Mouse (Mus musculus): ENCODE data around the gene Gsto1.

Gsto1 gene

DNA sequence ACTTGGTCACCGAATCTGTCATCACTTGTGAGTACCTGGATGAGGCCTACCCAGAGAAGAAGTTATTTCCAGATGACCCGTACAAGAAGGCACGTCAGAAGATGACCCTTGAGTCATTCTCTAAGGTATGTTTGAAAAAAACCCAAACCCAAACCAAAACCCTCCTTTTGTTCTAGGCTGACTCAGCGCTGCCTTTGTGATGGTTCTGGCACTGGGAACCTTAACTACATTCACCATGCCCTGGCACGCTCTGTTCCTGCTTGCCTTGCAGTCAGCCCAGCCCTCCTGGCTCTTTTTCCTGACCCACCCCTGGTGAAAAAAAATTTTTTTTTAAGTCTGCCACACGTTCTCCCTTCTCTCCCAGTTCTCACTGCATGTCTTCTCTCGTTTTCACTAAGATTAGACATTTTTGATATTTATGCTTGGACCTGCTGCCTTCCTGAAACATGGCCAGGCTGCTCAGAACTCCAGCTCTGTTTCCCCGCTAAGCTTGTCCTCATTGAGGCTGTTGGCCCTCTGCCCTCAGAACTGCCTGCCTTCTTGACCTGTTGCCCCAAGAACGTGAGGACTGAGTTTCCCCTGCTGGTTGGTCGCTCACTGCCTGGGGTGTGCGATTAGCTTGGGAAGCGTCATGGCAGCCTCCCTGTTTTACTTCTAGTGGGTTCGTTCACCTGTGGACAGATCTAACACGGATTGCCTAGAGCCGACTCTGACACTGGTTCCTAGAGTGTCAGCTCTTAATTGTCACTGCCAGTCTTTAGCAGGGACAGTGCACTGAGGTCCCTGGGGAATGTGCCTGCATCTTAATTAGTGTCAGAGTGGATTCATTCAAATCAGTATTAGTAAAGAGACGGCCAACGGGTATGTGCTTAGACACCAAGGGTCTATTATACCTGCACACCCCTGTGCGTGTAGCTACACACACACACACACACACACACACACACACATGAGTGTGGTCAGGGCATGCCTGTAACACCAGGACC is 3.5 kb downstream of the Gsto1 start:
- no peak for DNase-seq (ENCODE audit: low spot score in 2 of 2)

DNA sequence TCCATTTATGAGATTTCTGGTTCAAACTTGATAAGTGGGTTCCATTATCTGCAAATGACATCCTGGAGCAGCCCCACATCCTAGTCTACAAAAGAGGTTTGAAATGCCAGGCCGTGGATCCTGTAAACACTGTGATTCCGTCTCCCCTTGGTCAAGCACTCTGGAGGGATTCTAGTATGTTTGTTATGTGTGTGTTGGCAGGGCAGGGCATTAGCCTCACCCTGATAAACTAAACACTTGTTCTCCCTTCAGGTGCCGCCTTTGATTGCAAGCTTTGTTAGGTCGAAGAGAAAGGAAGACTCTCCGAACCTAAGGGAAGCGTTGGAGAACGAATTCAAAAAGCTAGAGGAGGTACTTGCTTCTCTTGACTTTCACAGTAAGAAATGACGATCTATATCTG is 4.4 kb downstream of the Gsto1 start:
- DNase-seq (ENCODE audit: low spot score in 2 of 2): no peak

DNA sequence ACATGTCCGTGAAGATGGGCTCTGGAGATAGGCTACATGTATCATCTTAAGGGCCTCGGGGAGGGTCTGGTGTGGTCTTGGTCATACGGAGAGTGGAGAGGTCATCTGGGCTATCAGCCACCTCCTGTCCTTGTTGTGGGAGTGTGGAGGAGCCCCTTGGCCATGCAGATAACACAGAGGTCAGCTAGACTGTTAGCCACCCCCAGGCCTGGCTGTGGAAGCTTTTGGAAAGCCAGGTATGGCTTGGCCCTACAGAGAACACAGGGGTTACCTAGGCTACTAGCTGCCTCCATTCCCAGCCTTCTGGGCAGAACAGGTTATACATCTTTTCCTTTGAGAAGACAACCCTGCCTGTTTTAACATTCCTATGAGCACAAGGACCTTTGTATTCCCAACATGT is 7.8 kb downstream of the Gsto1 start:
- DNase-seq (ENCODE audit: low spot score in 2 of 2): no peak

DNA sequence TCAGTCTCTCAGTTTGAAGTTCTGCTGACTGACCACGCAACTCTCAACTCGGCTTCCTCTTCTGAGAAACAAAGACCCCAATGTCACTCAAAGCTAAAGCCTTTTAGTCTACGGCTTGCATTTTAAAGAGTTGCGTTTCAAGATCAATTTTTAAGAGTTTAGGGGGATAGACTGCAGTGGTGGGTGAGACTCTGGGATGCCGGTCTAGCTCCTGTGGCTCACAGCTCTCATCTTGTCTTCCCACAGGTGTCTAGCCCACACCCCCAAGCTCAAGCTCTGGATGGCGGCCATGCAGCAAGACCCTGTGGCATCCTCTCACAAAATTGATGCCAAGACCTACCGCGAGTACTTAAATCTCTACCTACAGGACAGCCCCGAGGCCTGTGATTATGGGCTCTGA is 9.3 kb downstream of the Gsto1 start:
- DNase-seq (ENCODE audit: low spot score in 2 of 2): no peak

DNA sequence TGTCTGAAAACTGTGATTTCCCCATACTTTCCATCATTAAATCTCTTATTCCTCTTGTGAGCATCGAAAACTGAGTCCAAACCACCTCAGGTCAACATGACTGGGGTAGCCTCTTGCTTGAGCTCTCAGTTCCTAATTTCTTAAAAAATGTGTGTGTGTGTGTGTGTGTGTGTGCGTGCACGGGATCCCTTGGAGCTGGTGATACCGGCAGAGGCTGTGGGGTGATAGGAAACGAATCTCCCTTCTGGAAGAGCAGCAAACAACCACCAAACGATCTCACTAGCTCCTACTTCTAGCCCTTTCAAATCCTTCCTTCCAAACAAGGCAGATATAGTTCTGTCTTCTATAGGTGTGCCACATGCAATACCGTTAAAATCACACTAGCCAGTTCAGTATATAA is 10.0 kb downstream of the Gsto1 start:
- no peak for DNase-seq (ENCODE audit: low spot score in 2 of 2)

DNA sequence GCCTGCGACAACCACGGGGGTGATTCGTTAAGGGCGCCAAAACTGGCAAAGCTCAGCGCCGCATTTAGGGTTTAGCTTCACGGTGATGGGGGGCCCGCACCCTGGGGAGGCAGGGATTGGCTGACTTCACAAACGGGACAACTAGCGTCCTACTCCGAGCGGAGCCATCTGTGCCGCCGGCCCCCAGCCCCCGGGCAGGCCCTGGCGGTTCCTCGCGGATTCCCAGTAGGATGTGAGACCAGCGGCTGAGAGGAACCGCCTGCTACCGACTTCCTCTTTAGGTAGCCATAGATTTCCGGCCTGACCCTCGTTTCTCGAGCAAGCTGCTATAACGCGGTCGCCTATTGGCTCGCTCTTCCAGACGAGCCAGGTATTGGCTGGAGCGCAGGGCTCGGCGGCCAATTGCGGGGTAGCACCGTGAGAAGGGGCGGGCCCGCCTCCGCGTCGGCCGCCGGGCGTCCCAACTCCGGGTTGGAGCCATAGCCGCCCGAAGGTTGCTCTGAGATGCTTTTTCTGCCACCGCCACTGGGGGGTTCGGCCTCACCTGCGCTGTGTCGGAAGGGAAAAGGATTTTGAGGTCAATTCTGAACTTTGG is 10.7 kb downstream of the Gsto1 start, which contains the start of gene Gsto2:
Gsto2 (plus strand) TSS at position 182 of the 595 bp plus-strand sequence.
- peak; percentile 95 to 96 for DNase-seq (ENCODE audit: low spot score in 2 of 2)

DNA sequence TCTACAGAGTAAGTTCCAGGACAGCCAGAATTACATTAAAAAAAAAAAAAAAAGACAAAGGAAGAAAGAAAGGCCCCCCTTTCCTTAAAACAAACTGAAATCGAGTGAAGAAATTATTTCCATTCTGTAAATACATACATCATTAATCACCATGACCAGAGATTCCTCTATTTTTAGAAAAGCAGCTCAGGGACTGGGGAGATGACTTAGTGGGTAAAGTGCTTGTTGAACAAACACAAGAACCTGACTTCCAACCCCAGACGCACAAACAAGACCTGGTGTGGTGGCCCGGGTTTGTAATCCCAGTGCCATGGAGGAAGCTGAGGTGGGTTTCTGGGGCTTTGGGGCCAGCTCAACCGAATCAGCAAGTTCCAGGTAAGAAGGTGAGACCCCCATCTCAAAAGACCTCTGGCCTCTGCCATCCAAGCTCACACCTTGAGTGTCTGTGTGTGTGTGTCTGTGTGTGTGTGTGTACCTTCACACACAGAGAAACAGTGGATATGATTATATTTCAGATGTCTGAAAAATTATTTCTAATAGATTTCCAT is 12.9 kb downstream of the Gsto1 start:
- DNase-seq (ENCODE audit: low spot score in 2 of 2): no peak

DNA sequence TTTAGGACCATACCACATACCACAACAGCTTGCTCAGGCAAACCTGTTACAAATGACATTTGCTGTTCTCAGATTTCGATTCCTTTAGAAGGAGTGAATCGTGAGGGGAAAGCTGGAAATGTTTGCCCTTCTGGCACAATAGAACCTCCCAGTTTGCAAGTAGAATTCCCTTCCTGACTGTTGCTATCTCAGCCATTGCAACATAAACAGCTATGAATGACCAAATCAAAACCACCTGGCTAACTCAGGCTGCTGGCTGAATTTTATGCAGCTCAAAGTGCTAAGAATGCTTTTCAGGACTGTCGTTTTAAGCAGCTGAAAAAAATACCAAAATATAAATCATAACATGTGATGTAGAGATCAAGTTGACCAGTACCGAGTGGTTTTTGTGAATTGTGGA is 14.2 kb downstream of the Gsto1 start:
- no peak for DNase-seq (ENCODE audit: low spot score in 2 of 2)

DNA sequence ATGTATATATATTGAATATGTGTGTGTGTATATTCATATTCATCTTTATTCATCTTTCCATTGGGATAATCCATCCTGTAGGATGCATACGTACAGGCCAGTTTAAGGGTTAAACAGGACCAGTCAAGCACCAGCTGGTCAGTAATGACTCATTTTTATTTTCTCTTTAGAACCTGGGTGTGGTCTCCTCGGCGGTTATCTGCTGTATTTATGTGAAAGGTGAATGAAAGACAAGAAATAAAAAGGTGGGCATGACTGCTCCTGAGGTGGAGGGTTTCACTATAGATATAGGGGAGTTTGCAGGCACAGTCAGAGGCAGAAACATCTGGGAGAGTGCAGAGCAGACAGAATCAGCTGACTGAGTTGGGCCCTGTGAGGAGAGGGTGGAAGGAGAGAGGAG is 14.7 kb downstream of the Gsto1 start:
- no peak for DNase-seq (ENCODE audit: low spot score in 2 of 2)

DNA sequence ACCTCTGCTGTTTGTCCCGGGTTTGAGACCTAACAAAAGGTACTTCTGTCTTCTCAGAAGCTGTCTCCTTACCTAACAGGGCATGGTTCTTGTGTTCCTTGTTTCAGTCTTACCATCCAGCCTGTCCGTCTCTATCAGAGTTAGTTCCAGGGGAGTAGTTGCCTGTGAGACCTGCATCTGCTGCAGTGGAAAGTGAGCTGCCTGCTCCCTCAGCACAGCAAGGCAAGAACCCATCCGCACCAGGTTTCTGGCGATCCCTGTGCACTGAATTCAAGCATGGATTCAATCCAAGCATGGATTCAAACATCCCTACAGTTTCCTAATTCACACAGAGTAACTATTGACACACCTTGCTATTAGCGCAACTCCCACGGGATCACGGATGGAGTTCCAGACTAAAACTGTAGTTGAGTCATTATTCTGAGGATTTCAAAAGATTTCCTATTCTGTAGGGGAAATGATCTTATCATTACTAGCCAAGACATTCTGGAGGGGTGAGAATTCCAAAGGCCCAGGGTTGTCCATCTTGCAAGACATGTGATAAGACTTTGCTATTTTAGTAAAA is 15.4 kb downstream of the Gsto1 start:
- DNase-seq (ENCODE audit: low spot score in 2 of 2): no peak

DNA sequence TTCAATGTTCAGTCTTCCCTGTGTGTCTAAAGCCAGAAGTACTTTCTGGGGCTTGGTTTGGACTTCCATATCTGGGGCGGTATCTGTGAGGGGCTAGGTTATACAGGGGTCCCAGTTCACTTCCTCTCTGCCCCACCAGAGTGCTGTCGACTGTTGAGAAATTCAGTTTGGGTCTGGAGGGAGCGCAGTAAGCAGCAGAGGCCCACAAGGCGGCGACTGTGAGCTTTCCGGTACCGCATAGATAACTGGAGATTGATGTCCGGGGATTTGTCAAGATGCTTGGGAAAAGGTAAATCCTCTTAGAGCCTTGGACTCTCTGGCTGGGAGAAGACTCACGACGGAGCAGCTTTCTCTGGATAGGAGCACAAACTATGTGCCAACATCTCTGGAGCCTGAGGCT is 16.7 kb downstream of the Gsto1 start:
- DNase-seq (ENCODE audit: low spot score in 2 of 2): no peak

DNA sequence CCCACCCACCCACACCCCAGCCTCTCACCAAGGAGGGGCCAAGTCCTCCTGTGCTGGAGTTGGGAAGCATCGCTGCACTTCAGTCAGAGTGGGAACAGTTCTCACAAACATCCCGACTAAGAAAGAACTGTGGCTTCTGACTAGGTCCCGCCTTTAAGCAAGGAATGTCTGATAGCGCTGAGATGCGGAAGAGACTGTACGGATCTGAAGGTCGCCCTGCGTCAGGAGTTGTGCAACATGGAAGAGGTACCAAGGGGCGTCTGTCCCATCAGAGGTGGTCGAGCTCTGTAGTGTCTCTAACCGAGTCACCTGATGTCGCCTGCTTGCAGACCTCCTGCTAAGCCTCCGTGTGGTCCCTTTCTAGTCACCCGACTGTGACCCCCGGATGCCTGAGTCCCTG is 21.5 kb downstream of the Gsto1 start:
- no peak for DNase-seq (ENCODE audit: low spot score in 2 of 2)

DNA sequence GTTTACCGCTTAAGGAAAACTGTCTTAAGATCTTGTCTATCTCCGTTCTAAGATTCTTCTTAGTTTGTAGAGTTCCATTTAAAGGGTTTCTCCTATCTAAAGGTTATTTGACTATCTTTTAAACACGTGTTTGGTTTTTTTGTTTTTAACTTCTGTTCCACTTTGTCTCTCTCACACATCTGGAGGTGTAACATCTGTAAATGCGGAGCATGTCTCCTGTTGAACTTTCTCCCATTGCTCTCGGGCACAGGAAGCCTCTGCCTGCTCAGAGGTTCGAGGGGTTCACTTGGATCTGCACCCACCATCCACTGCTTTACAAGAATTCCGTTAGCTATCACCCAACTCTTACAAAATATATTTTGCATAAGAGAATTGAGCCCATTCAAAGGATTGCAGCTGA is 26.8 kb downstream of the Gsto1 start:
- DNase-seq (ENCODE audit: low spot score in 2 of 2): no peak

DNA sequence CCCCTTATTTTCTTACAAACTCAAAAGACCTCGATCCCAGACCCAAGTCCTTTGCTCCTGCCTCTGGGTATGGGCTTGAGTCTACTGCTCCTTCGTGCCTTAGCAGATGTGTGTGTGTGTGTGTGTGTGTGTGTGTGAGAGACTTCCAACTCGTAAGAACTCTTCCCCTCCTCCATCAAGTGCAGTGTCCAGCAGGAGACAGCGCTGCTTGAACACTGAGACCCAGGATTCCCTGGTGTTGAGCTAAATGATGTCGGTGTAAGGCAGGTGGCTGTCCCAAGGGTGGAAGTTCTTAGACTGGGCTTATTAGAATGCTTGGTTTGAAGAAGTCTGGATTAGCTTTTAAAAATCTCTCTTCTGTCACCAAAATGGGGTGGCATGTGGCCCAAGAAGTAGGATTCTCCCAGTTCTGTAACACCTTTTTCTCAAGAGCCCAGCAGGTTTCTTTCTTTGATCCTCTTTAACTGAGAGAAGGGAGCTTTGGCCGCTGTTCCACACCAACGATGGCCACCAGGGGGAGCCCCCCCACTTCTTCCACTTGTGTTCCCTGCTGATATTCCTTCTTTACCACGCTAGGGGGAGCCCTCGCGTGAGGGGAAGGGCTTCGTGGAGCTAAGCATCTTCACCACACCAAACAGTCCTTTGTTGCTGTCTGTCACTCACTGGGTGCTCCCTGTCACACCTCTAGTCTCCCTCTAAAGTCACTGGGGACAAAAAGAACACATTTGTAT is 27.5 kb downstream of the Gsto1 start:
- DNase-seq (ENCODE audit: low spot score in 2 of 2): peak; percentile 71 to 82

DNA sequence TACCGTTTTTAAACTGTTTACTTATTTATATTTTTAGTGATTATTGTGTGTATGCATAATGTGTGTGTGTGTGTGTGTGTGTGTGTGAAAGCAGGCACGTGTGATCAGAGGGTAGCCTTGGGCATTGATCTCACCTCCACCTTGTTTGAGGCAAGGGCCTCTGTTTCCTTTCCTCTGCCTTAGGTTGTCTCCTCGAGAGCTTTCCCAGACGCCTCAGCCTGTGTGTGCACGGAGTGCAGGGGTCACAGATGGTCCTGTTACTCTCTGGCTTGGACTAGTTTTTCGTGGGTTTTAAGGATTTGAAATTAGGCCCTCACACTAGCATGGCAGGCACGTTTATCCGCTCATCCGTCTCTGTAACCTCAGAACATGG is 28.1 kb downstream of the Gsto1 start:
- no peak for DNase-seq (ENCODE audit: low spot score in 2 of 2)

DNA sequence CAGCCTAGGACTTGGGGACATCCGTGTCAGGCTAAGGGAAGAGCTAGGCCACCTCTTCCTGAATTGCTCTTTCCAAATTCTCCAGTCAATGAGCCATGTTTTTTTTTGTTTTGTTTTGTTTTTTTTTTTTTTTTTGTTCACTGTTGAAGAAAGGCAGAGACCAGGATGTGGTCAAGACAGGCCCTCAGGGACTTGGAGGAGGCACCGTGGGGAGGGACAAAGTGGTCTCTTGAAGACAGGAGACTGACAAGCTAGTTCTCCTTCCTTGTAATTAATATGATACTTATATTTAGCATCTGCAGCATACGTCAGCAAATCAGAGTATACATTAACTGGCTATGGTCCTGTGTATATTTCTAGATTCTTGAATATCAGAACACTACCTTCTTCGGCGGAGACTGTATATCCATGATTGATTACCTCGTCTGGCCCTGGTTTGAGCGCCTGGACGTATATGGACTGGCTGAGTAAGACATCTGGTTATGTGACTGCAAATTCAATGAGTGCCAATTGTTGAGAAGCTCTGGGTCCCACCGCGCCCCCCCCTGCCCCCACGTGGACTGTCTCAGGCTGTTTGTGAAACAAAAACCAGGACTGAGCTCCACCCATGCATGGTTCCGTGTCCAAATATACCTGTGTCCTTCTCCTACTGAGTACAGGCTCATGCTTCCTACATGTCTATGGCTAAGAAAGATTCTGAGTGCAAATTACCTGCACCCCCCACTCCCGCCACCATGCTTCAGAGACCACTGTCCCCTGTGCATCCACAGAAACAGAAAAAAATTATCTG is 29.7 kb downstream of the Gsto1 start:
- peak; percentile 20 to 35 for DNase-seq (ENCODE audit: low spot score in 2 of 2)

DNA sequence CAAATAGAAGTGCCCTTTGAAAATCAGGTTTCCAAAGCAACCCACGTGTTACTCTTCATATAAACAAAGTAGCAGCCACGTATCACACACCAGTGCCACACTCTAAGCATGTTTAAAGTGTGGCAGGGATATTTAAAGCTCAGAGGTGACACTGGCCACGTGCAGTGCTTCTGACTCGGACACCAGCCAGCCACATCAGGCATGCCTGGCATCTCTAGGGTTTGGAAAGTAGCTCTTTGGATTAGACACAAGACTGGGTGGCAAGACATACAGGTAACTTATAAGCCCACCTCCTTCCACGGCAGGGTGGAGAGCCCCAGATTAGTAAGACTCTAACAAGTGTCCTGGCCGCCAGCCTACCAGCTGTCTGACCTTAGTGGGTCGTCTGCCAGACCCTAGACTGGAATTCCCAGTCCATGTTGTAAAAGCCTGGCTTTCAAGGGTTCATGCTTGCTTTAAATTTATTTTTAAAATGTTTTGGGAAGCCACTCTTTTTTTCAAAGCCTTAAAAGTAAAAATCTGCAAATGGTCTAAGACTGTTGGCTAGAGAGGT is 30.5 kb downstream of the Gsto1 start:
- DNase-seq (ENCODE audit: low spot score in 2 of 2): no peak

DNA sequence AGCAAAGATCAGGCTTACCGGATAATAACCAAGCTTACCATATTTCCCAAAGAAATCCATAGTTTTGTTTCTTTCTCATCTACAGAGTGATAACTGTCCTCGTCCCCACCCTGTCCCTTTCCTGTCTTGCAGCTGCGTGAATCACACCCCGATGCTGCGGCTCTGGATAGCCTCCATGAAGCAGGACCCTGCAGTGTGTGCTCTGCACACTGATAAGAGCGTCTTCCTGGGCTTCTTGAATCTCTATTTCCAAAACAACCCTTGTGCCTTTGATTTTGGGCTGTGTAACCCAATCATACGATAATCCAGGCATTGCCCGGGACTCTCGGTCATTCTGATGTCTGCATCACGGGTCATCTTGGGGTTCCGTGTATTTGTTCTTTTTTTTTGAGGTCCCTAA is 31.1 kb downstream of the Gsto1 start:
- DNase-seq (ENCODE audit: low spot score in 2 of 2): no peak

DNA sequence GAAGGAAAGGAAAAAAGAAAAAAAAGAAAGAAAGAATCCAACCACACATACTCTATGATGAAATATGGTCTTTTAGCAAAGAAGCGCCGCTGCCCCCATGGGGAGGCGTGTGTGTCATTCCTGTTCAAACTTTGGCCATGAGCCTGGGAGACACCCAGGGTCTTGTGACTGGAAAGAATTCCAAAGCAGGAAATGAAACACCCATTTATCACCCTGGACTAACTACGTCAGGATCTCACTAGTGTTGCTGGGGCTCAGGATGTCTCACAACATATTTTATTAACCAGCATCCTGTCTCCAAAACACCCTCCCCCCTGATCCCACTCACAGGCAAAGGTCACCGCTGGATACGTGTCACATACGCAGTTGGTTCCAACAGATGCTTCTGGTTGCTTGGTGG is 31.8 kb downstream of the Gsto1 start:
- DNase-seq (ENCODE audit: low spot score in 2 of 2): no peak

DNA sequence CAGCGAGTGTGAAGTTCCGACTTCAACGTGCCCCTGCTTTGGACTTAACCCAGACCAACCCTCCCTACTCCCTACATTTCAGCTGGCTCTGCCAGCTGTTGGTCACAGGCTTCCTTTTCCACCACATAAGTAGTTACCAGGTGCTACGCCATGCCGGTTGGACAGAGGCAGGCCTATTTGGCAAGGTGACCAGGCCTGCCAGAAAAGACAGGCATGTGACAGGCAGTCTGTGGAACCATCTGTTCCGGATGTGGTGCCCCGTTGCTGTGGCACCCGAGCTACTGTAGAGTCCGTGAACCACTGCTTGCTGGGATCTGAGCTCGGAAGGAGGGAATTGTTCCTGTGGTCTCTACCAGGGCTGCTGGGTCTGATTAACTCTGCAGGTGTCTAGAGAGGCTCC is 32.6 kb downstream of the Gsto1 start:
- DNase-seq (ENCODE audit: low spot score in 2 of 2): peak; percentile 71 to 72

DNA sequence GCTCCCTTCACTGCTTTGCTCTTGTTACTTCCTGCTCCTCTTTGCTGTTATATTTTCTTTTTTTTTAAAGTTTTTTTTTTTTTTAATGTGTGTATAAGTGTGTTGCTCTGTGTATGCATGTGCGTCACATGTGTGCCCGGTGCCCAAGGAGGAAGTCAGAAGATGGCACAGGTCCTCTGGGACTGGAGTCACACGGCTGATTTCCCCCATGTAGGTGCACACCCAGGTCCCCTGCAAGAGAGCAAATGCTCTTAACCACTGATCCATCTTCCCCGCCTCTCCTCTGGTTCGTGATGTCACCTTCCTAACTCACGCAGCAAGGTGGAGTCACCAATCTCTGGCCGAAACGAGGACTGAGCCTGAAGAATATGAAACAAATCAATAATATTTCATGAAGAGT is 33.3 kb downstream of the Gsto1 start:
- DNase-seq (ENCODE audit: low spot score in 2 of 2): peak; percentile 86 to 87

All from spleen, postnatal 36 days (tissue).